Mouse (Mus musculus) intestine, embryonic 14.5 days (tissue): ENCODE data around the gene Socs5. TPM values are rescaled to one million over a fixed set of nuclear protein-coding genes. Genes with fewer than 3 reads are reported as not detected.

Experiments
- ATAC-seq: fragments of 200-750 bp; cut with Nextera tagmentation; replicated peaks from 2 replicates; pipeline ENCODE4 v1.8.0; 2017; ENCODE audit warnings: low read depth, moderate number of reproducible peaks, moderate TSS enrichment, moderate library complexity; ENCODE audit not compliant: low FRiP score, low TSS enrichment
- DNase-seq: peaks from one replicate; pipeline ENCODE4 v3.0.0-alpha.2; 2018; ENCODE audit warnings: low spot score
- H3K27ac ChIP-seq: fragments of 300-500 bp; sonication (generic); 2 replicates; pipeline ENCODE4 v1.5.1; 2014; ENCODE audit warnings: low read depth, mild to moderate bottlenecking, control low read depth
- H3K27me3 ChIP-seq: fragments of 300-500 bp; sonication (generic); replicated peaks from 2 replicates; pipeline ENCODE4 v1.6.1; 2014; ENCODE audit warnings: low read length, control low read depth; ENCODE audit not compliant: control insufficient read depth, insufficient read depth
- H3K36me3 ChIP-seq: fragments of 300-500 bp; sonication (generic); 2 replicates; pipeline ENCODE4 v1.6.1; 2014; ENCODE audit warnings: low read length, control low read depth; ENCODE audit not compliant: control insufficient read depth, insufficient read depth
- H3K4me1 ChIP-seq: fragments of 300-500 bp; sonication (generic); replicated peaks from 2 replicates; pipeline ENCODE4 v1.6.1; 2014; ENCODE audit warnings: low read length, control low read depth, mixed read lengths; ENCODE audit not compliant: control insufficient read depth, insufficient read depth
- H3K4me2 ChIP-seq: fragments of 300-500 bp; sonication (generic); 2 replicates; pipeline ENCODE4 v1.6.1; 2014; ENCODE audit warnings: low read length
- H3K4me3 ChIP-seq: fragments of 300-500 bp; sonication (generic); 2 replicates; pipeline ENCODE4 v1.5.1; 2014; ENCODE audit warnings: low read depth, low read length, control low read depth, mixed read lengths
- H3K9ac ChIP-seq: fragments of 300-500 bp; sonication (generic); 2 replicates; pipeline ENCODE4 v1.6.1; 2014; ENCODE audit warnings: mild to moderate bottlenecking, low read length
- H3K9me3 ChIP-seq: fragments of 300-500 bp; sonication (generic); 2 replicates; pipeline ENCODE4 v1.6.1; 2016; ENCODE audit warnings: low read length, control low read depth; ENCODE audit not compliant: control insufficient read depth
- WGBS: fragments of 180-500 bp; shearing (Covaris S2); extraction: QIAGEN DNeasy Blood & Tissue Kit; methylation state at CpG from one replicate; pipeline ENCODE4 v1.1.7; 2014; 5-methylcytosine and 5-hydroxymethylcytosine counted together
- polyA plus RNA-seq: library from polyadenylated mRNA; unstranded; fragments of >200 nt; fragmentation: Nextera tagmentation; extraction: Ambion mirVana; gene quantifications from 2 replicates; pipeline ENCODE4 v1.2.1, GENCODE M21; 2014

Socs5 gene
- polyA plus RNA-seq, 1 experiment from 2014 or later: 14.1 TPM

GRCm38 (mm10) chr17:87115615-87116014, 8.1 kb downstream of the Socs5 start:
- Histone ChIP-seq H3K27ac (no peak overlapping the region), H3K4me2 (no peak overlapping the region), H3K36me3 (no peaks in the 10 kb centered on the region), H3K27me3 (no peaks in the 10 kb centered on the region), H3K9me3 (no peaks in the 10 kb centered on the region), H3K4me1 (0 out of 2 replicates have a peak, but pooled peaks cover 5% of the 10 kb centered on the region), H3K9ac (no peak overlapping the region), H3K4me3 (no peak overlapping the region)
- WGBS: 67% methylated on average over 6 of the region's 6 CpGs
- DNase-seq: no peak
- no peak for ATAC-seq

GRCm38 (mm10) chr17:87118966-87119526, 11.6 kb downstream of the Socs5 start:
- H3K4me1 ChIP-seq: no peaks in the 10 kb centered on the region
- no peak overlapping the region for H3K27ac ChIP-seq
- no peak overlapping the region for H3K9ac ChIP-seq
- DNase-seq (no peak), ATAC-seq (no peak)
- 0 out of 2 replicates have a peak, but pooled peaks cover 15% of the 10 kb centered on the region for H3K36me3 ChIP-seq
- WGBS: 80% methylated on average over 7 of the region's 7 CpGs
- H3K4me3 ChIP-seq: no peak overlapping the region
- no peak overlapping the region for H3K4me2 ChIP-seq
- H3K27me3 ChIP-seq: no peaks in the 10 kb centered on the region
- H3K9me3 ChIP-seq: no peaks in the 10 kb centered on the region

GRCm38 (mm10) chr17:87125344-87125743, 17.9 kb downstream of the Socs5 start:
- no peaks in the 10 kb centered on the region for H3K27me3 ChIP-seq
- ATAC-seq: no peak
- no peak overlapping the region for H3K27ac ChIP-seq
- H3K4me3 ChIP-seq: no peak overlapping the region
- H3K4me2 ChIP-seq: peak overlapping the region; percentile 39
- DNase-seq: no peak
- H3K36me3 ChIP-seq: 0 out of 2 replicates have a peak, but pooled peaks cover 15% of the 10 kb centered on the region
- H3K9me3 ChIP-seq: no peaks in the 10 kb centered on the region
- WGBS: 56% methylated on average over 24 of the region's 24 CpGs
- H3K9ac ChIP-seq: 0 out of 2 replicates have a peak overlapping the region, but pooled peaks have one; percentile 2
- H3K4me1 ChIP-seq: no peaks in the 10 kb centered on the region

DNA sequence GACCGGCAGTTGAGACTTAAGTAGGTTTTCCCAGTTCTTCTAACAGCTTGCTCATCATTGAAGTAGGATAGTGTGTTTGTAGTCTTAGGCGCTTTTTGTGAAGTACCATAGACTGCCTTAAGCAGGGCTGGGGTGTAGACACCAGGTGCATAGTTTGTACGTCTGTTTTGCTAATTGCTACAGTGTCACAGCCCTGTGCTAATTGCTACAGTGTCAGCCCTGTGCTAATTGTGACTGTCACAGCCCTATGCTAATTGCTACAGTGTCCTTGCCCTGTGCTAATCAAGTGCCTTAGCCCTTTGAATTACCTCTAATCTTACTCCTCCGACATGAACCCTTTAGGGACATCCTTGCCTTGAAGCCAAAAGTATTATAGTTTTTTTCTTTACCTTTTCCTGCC, 24.8 kb downstream of the Socs5 start:
- Histone ChIP-seq H3K36me3 (peaks cover 15% of the 10 kb centered on the region), H3K4me1 (no peaks in the 10 kb centered on the region), H3K27me3 (no peaks in the 10 kb centered on the region), H3K9me3 (no peaks in the 10 kb centered on the region), H3K4me3 (no peak overlapping the region), H3K4me2 (no peak overlapping the region), H3K27ac (no peak overlapping the region), H3K9ac (no peak overlapping the region)
- DNase-seq (no peak), ATAC-seq (no peak)
- WGBS: 73% methylated on average over 4 of the region's 4 CpGs

- no peak for DNase-seq
- Histone ChIP-seq H3K4me3 (no peak overlapping the region), H3K4me2 (no peak overlapping the region), H3K27me3 (no peaks in the 10 kb centered on the region), H3K36me3 (peaks cover 15% of the 10 kb centered on the region), H3K4me1 (no peaks in the 10 kb centered on the region), H3K9ac (no peak overlapping the region), H3K27ac (no peak overlapping the region), H3K9me3 (no peaks in the 10 kb centered on the region)
- WGBS: 70% methylated on average over 23 of the region's 23 CpGs
- no peak for ATAC-seq
Observed at GRCm38 (mm10) chr17:87133823-87134222, 26.3 kb downstream of the Socs5 start.

DNA sequence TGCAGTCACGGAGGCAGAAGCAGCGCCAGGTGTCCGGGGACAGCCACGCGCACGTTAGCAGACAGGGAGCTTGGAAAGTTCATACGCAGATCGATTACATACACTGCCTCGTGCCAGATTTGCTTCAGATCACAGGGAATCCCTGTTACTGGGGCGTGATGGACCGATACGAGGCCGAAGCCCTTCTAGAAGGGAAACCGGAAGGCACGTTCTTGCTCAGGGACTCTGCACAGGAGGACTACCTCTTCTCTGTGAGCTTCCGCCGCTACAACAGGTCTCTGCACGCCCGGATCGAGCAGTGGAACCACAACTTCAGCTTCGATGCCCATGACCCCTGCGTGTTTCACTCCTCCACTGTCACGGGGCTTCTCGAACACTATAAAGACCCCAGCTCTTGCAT, 27.2 kb downstream of the Socs5 start:
- ATAC-seq: no peak
- 96% methylated on average over 24 of the region's 24 CpGs for WGBS

GRCm38 (mm10) chr17:87135741-87136140, 28.3 kb downstream of the Socs5 start:
- H3K9me3 ChIP-seq: no peaks in the 10 kb centered on the region
- WGBS: 78% methylated on average over 6 of the region's 6 CpGs
- H3K27ac ChIP-seq: no peak overlapping the region
- no peak overlapping the region for H3K4me3 ChIP-seq
- H3K4me1 ChIP-seq: no peaks in the 10 kb centered on the region
- no peak overlapping the region for H3K4me2 ChIP-seq
- DNase-seq: no peak
- peaks cover 15% of the 10 kb centered on the region for H3K36me3 ChIP-seq
- ATAC-seq: no peak
- H3K27me3 ChIP-seq: no peaks in the 10 kb centered on the region
- no peak overlapping the region for H3K9ac ChIP-seq

More for the DNA sequence above, 27.2 kb downstream of the Socs5 start:
- Histone ChIP-seq H3K4me2 (no peak overlapping the region), H3K9me3 (no peaks in the 10 kb centered on the region), H3K9ac (no peak overlapping the region), H3K4me3 (no peak overlapping the region), H3K36me3 (peaks cover 15% of the 10 kb centered on the region), H3K4me1 (no peaks in the 10 kb centered on the region), H3K27ac (no peak overlapping the region), H3K27me3 (no peaks in the 10 kb centered on the region)
- no peak for DNase-seq

DNA sequence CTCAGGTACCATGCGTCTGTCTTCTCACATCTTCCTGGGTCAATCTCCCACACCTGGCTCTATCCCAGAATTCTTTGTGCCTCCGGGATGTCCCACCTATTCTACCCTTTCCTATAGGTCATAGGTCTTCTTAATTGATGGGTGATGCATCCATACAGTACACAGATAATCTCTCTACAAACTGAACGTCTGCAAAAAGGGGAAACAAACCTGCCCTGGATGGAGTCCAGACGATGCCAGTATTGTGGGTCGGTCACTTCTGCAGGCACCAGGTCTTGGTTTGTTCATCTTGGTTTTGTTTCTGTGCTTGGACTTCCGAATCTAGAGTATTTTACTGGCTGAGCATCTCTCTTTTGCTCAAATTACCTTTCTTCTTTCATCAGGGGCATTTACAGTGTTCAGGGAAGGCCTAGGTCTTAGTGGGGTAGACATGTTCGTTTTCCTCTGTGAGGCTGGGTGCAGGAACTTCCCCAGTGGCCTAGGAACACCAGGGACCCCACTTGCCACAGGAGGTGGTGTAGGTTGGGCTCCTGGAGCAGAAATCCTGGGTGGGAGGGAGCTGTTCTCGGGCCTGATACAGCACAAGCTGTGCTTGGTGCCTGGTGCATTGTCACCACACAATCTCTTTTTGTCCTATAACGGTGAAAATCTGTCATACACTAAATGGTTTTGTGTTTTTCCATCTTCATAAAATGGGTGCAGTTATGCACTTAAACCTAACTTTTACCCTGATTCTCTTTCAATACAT, 33.9 kb downstream of the Socs5 start:
- H3K4me3 ChIP-seq: no peak overlapping the region
- ATAC-seq: no peak
- 83% methylated on average over 9 of the region's 9 CpGs for WGBS
- 0 out of 2 replicates have a peak, but pooled peaks cover 5% of the 10 kb centered on the region for H3K4me1 ChIP-seq
- H3K9ac ChIP-seq: no peak overlapping the region
- H3K27me3 ChIP-seq: no peaks in the 10 kb centered on the region
- H3K9me3 ChIP-seq: no peaks in the 10 kb centered on the region
- no peaks in the 10 kb centered on the region for H3K36me3 ChIP-seq
- no peak overlapping the region for H3K27ac ChIP-seq
- H3K4me2 ChIP-seq: no peak overlapping the region
- DNase-seq: no peak
